Mouse (Mus musculus) right cerebral cortex, postnatal 4 days (tissue): ENCODE measurements at regions not wholly inside any gene's neighbourhood (a gene's known extent, or its start where the extent isn't known, plus 50 kb on each side); places are given as distances from the start of the nearest gene placed in this dataset.

ENCODE experiments used
- DNase-seq: peaks from one replicate; pipeline ENCODE4 v3.0.0-alpha.2; 2022

DNA sequence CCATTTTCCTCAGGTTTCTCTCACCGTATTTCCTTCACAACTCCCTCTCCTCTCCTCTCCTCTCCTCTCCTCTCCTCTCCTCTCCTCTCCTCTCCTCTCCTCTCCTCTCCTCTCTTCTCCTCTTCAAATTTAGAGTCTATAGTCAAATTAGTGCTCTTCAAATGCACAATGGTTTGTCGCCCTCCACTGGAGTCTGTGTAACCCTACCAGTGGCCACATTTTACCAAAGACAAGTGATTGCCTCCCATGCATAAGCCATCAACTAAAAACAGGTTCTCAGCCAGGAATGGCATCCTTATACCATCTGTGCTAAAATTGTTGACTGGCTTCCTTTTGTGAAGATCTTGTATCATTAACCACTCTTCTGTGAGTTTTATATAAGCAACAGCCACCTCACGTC, 979.5 kb upstream of the Adam24 start:
- DNase-seq = peak; percentile 11

DNA sequence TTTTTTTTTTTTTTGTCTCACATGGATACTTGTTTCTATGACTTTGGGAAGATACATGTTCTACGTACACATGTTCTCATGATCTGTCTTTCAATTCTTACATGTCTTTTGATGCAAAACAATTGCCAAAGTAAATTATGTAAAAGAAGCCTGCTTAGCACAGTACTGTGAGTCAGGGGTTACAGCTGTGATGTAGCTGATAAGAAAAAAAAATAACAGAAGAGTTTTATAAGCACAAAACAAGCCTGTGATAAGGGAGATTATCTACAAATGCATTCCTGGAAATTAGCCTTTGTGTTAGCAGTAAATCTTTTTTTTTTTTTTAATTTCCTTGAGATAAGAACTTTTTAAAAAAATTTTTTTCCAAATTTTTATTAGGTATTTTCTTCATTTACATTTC, 969.0 kb upstream of the Adam24 start:
- no peak for DNase-seq

- DNase-seq = no peak
These were observed 932.5 kb upstream of the Adam24 start for GRCm38 (mm10) chr8:39742377-39742776.

DNA sequence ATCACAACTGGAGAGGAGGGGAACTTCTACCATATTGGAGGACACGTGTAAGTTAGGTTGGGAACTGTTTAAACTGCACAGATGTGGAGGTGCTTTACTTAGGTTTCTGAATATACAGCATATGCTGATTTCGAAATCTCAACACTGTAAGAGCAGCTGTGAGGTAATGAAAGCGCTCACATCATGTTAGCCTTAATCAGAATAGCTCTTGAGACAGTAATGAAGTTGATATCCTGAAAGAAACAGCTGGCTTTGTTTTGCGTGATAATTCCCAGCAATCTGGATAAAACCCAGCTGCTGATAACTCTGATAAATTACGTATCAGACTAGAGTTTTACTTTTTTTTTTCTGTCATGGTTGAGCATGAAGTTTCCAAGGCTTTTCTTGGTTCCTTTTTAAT, 928.7 kb upstream of the Adam24 start:
- no peak for DNase-seq

DNA sequence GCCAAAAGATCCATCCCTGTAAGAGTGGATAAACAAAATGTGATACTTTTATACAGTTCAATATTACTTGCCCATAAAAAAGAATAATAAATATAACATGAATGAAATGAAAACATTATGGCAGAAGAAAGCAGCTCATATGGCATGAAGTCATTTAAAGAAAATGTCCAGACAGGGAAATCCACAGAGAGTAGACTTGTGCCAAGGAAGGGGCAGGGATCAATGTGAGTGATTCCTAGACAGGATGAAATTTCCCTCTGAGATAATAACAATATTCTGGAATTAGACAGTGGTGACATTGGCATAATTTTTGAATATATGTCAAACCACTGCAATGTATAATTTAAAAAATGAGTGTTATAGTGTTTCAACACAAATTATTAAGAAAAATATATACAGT, 915.0 kb upstream of the Adam24 start:
- no peak for DNase-seq

DNA sequence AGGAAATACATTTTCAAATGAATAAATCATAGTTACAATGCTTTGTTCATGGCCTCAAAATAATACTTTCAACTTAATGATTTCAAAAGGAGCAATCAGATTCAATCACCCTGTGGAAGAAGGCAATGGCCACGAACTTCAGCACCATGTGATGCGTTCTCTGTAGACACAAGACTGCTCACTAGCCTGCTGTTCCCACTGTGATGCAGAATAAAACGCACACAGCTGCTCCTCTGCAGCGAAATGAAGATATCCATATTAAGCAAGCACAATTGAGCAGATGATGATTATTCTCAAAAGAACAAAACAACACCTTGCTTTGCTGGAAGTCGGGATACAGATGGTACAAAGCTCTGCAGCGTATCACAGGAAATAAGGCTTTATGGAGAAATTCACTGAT, 895.4 kb upstream of the Adam24 start:
- DNase-seq = no peak

- no peak for DNase-seq
These were observed 894.7 kb upstream of the Adam24 start for GRCm38 (mm10) chr8:39780169-39780568.

GRCm38 (mm10) chr8:39781424-39782161, 893.3 kb upstream of the Adam24 start:
- no peak for DNase-seq

DNA sequence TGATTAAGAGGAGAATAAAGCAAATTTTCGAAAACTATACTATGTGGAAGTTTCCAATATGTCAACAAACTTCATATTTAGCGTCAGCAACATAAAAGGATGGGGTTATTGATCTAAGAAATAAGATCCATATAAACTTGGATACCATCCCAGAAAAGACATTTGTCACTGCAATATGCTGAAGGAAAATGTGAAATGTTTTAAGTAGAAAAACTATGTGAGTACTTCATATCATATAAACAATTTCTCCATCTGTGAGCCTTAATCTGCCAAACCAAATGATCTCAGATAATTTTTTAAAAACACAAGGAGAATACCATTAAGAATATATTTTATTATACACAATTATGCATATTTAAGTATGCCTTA, 892.7 kb upstream of the Adam24 start:
- DNase-seq = no peak
